Mouse (Mus musculus): ENCODE results near the gene Metap1d. TPM values are rescaled to one million over a fixed set of nuclear protein-coding genes. Genes with fewer than 3 reads are reported as not detected.

Gene Metap1d
- polyA plus RNA-seq, 1 experiment from 2014 or later = 43.1 TPM

DNA sequence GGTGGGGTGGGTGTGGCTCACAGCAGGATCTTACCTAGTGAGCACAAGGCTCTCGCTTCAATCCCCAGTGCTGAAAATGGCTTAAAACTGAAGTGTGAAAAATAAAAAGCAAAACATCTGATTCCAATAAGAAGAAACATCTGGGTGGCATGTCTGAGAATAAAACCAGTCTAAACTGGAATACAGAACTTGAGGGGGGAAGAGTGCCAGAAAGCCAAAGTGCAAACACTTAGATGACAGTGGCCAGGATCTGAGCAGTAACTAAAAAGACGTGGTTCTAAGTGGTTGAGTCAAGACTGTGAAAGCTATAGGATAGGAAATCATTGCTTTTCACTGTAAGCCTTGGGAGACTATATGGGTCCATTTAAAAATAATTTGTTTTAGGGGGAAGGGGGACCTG, 9.7 kb upstream of the Metap1d start:
- peaks cover 4% of the 10 kb centered on the region; the same call in 1 of the 2 replicates for H3K27me3 ChIP-seq (ENCODE audit: control insufficient read depth, insufficient read depth, low read length)
- H3K4me1 ChIP-seq (ENCODE audit: control insufficient read depth in 2 of 2, insufficient read depth in 2 of 2, low read length in 2 of 2) = no peaks in the 10 kb centered on the region
- H3K27ac ChIP-seq (replicated peaks in 1 of 2; ENCODE audit: control insufficient read depth in 1 of 2, insufficient read depth in 1 of 2, low read depth in 2 of 2, low read length in 2 of 2) = no peak overlapping the region
- no peak overlapping the region for H3K4me2 ChIP-seq (ENCODE audit: low read length)
- no peak overlapping the region for H3K9ac ChIP-seq (ENCODE audit: low read length)
- no peak for ATAC-seq (ENCODE audit: insufficient number of reproducible peaks, insufficient read depth, low FRiP score, low read depth)
- no peak overlapping the region for H3K4me3 ChIP-seq (ENCODE audit: control insufficient read depth in 1 of 2, insufficient read depth in 1 of 2, low read depth in 1 of 2, low read length in 2 of 2)
- 31% methylated on average over 2 of the region's 2 CpGs for WGBS
- H3K9me3 ChIP-seq (ENCODE audit: control insufficient read depth, low read length) = no peaks in the 10 kb centered on the region
- H3K36me3 ChIP-seq (ENCODE audit: control insufficient read depth, insufficient read depth, low read length) = peaks cover 37% of the 10 kb centered on the region

DNA sequence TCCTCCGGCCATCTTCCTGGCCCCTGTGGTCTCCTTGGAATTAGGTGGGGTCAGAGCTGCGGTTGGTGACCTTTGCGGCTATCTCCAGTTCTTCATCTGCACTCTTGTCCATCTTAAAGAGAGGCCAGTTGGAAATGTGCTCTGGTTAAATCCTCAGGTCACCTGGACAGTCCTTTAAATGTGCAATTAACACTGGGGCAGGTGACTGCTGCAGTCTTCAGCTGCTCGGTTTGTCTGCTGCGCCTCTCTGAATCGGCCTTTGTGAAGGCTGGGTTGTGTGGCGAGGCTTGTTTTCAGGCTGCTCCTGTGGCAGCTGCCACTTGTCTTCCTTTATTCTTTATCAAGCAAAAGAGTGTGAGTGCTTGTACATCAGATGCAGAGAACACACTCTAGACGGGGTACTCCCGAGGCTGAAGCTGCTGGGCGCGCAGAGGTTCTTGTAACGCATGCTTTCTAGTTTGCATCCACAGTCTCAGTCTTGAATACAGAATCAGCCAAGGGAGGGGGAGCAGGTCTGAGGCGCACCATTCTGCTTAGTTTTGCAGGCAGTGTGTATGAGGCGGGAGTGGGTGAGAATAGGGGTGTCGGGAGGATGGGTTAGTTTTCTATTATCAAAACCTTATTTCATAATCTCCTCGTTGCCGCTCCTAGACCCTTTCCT, 7.4 kb upstream of the Metap1d start:
- no peaks in the 10 kb centered on the region for H3K9me3 ChIP-seq (ENCODE audit: control insufficient read depth, low read length)
- peaks cover 4% of the 10 kb centered on the region; the same call in 1 of the 2 replicates for H3K27me3 ChIP-seq (ENCODE audit: control insufficient read depth, insufficient read depth, low read length)
- ATAC-seq (ENCODE audit: insufficient number of reproducible peaks, insufficient read depth, low FRiP score, low read depth) = no peak
- H3K4me2 ChIP-seq (ENCODE audit: low read length) = no peak overlapping the region
- no peaks in the 10 kb centered on the region for H3K4me1 ChIP-seq (ENCODE audit: control insufficient read depth in 2 of 2, insufficient read depth in 2 of 2, low read length in 2 of 2)
- no peak overlapping the region for H3K9ac ChIP-seq (ENCODE audit: low read length)
- WGBS = 48% methylated on average over 17 of the region's 17 CpGs
- H3K4me3 ChIP-seq (ENCODE audit: control insufficient read depth in 1 of 2, insufficient read depth in 1 of 2, low read depth in 1 of 2, low read length in 2 of 2) = no peak overlapping the region
- H3K27ac ChIP-seq (replicated peaks in 1 of 2; ENCODE audit: control insufficient read depth in 1 of 2, insufficient read depth in 1 of 2, low read depth in 2 of 2, low read length in 2 of 2) = no peak overlapping the region
- H3K36me3 ChIP-seq (ENCODE audit: control insufficient read depth, insufficient read depth, low read length) = peaks cover 18% of the 10 kb centered on the region

DNA sequence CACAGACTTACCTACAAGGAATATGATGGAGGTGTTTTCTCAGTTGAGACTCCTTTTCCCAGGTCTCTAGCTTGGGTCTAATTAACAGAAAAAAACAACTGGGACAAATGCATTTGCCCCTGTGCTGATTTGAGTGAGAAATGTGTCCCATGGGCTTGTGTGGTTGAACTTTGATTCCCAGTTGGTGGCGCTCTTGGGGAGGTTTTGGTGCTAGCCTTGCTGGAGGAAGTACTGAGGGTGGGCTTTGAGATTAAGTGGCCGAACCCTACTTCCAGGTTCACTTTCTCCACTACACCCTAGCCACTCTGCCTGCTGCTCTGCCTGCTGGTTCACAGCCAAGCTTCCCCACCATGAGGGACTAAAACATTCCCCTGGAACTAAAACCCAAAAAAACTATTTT, 3.5 kb upstream of the Metap1d start:
- Histone ChIP-seq H3K4me3 (ENCODE audit: control insufficient read depth in 1 of 2, insufficient read depth in 1 of 2, low read depth in 1 of 2, low read length in 2 of 2) (no peak overlapping the region), H3K4me2 (ENCODE audit: low read length) (no peak overlapping the region), H3K9ac (ENCODE audit: low read length) (no peak overlapping the region), H3K27me3 (ENCODE audit: control insufficient read depth, insufficient read depth, low read length) (peaks cover 4% of the 10 kb centered on the region; the same call in 1 of the 2 replicates), H3K27ac (replicated peaks in 1 of 2; ENCODE audit: control insufficient read depth in 1 of 2, insufficient read depth in 1 of 2, low read depth in 2 of 2, low read length in 2 of 2) (no peak overlapping the region), H3K4me1 (ENCODE audit: control insufficient read depth in 2 of 2, insufficient read depth in 2 of 2, low read length in 2 of 2) (peaks cover 0 to 10% of the 10 kb centered on the region in 2 experiments; a peak in 1 of 4 replicates), H3K9me3 (ENCODE audit: control insufficient read depth, low read length) (no peaks in the 10 kb centered on the region), H3K36me3 (ENCODE audit: control insufficient read depth, insufficient read depth, low read length) (no peaks in the 10 kb centered on the region)
- 3% methylated on average over 2 of the region's 2 CpGs for WGBS
- ATAC-seq (ENCODE audit: insufficient number of reproducible peaks, insufficient read depth, low FRiP score, low read depth) = no peak

DNA sequence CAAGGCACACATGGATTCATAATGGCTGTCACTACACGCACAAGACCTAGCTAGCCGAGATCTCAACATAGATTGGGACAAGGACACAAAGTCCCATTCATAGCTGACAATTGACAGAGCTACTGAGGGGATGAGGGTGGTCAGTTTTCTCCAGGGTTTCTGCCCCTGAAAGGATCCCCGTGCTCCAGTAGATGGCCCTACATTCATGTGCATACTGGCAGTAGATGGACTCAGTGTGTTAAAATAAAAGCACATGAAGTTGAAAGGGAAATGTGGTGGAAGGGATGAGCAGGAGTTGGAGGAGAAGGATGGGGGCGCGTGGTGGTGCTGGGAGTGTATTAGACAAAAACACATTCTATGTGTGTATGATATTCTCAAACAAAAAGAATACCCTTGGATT, 1.3 kb upstream of the Metap1d start:
- Histone ChIP-seq H3K27ac (replicated peaks in 1 of 2; ENCODE audit: control insufficient read depth in 1 of 2, insufficient read depth in 1 of 2, low read depth in 2 of 2, low read length in 2 of 2) (no peak overlapping the region), H3K4me1 (ENCODE audit: control insufficient read depth in 2 of 2, insufficient read depth in 2 of 2, low read length in 2 of 2) (peaks cover 0 to 10% of the 10 kb centered on the region in 2 experiments; a peak in 1 of 4 replicates), H3K9ac (ENCODE audit: low read length) (no peak overlapping the region), H3K4me2 (ENCODE audit: low read length) (no peak overlapping the region), H3K36me3 (ENCODE audit: control insufficient read depth, insufficient read depth, low read length) (no peaks in the 10 kb centered on the region), H3K9me3 (ENCODE audit: control insufficient read depth, low read length) (no peaks in the 10 kb centered on the region), H3K27me3 (ENCODE audit: control insufficient read depth, insufficient read depth, low read length) (no peaks in the 10 kb centered on the region), H3K4me3 (ENCODE audit: control insufficient read depth in 1 of 2, insufficient read depth in 1 of 2, low read depth in 1 of 2, low read length in 2 of 2) (no peak overlapping the region)
- ATAC-seq (ENCODE audit: insufficient number of reproducible peaks, insufficient read depth, low FRiP score, low read depth) = no peak
- WGBS = 48% methylated on average over 5 of the region's 5 CpGs

DNA sequence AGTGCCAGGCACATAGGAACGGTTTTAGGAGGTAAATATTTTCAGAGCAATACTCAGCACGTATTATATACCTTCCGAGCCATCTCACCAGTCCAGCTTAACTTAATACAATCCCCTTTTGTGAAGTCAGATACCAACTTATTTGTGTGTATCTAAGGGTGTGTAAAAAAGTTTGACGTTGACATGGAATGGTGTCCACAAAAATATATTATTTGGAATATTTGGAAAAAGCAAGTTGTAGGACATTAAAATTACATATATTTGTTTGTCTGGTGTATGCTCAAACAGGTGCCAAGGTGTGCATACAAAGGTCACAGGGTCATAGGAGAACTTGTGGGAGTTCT, 813 bp downstream of the Metap1d start:
- Histone ChIP-seq H3K4me1 (ENCODE audit: control insufficient read depth in 2 of 2, insufficient read depth in 2 of 2, low read length in 2 of 2) (peaks cover 0 to 10% of the 10 kb centered on the region in 2 experiments; a peak in 1 of 4 replicates), H3K9ac (ENCODE audit: low read length) (peak overlapping the region; percentile 67), H3K36me3 (ENCODE audit: control insufficient read depth, insufficient read depth, low read length) (no peaks in the 10 kb centered on the region), H3K27me3 (ENCODE audit: control insufficient read depth, insufficient read depth, low read length) (no peaks in the 10 kb centered on the region), H3K4me2 (ENCODE audit: low read length) (peak overlapping the region; percentile 89), H3K4me3 (ENCODE audit: control insufficient read depth in 1 of 2, insufficient read depth in 1 of 2, low read depth in 1 of 2, low read length in 2 of 2) (peak overlapping the region in 1 of 2 experiments; percentile 52; a peak in 2 of 4 replicates), H3K9me3 (ENCODE audit: control insufficient read depth, low read length) (no peaks in the 10 kb centered on the region), H3K27ac (replicated peaks in 1 of 2; ENCODE audit: control insufficient read depth in 1 of 2, insufficient read depth in 1 of 2, low read depth in 2 of 2, low read length in 2 of 2) (no peak overlapping the region)
- WGBS = 30% methylated on average over 4 of the region's 4 CpGs
- no peak for ATAC-seq (ENCODE audit: insufficient number of reproducible peaks, insufficient read depth, low FRiP score, low read depth)

DNA sequence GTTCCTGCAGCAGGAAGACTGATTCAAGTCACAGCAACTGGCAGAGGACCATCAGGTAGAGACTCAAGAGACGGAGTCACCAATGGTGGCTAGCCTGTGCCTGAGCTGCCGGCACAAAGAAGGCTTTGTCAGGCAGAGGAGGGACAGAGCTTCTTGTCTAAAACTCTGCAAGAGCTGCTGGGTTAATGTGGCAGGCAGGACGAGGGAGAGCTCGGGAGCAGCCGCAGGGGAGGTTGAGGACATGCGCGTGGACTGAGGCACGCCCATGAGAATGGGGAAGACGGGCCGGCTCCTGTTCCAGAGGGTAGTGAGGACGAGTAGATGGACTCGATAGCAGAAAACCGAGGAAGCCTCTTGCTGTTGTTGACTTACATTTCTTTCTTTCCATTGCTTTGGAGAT, 5.5 kb downstream of the Metap1d start:
- ATAC-seq (ENCODE audit: insufficient number of reproducible peaks, insufficient read depth, low FRiP score, low read depth) = no peak
- Histone ChIP-seq H3K27me3 (ENCODE audit: control insufficient read depth, insufficient read depth, low read length) (no peaks in the 10 kb centered on the region), H3K4me3 (ENCODE audit: control insufficient read depth in 1 of 2, insufficient read depth in 1 of 2, low read depth in 1 of 2, low read length in 2 of 2) (no peak overlapping the region), H3K9me3 (ENCODE audit: control insufficient read depth, low read length) (no peaks in the 10 kb centered on the region), H3K4me2 (ENCODE audit: low read length) (no peak overlapping the region), H3K9ac (ENCODE audit: low read length) (no peak overlapping the region), H3K27ac (replicated peaks in 1 of 2; ENCODE audit: control insufficient read depth in 1 of 2, insufficient read depth in 1 of 2, low read depth in 2 of 2, low read length in 2 of 2) (no peak overlapping the region), H3K4me1 (ENCODE audit: control insufficient read depth in 2 of 2, insufficient read depth in 2 of 2, low read length in 2 of 2) (peaks cover 0 to 4% of the 10 kb centered on the region in 2 experiments; a peak in 1 of 4 replicates), H3K36me3 (ENCODE audit: control insufficient read depth, insufficient read depth, low read length) (no peaks in the 10 kb centered on the region)
- 71% methylated on average over 13 of the region's 13 CpGs for WGBS

DNA sequence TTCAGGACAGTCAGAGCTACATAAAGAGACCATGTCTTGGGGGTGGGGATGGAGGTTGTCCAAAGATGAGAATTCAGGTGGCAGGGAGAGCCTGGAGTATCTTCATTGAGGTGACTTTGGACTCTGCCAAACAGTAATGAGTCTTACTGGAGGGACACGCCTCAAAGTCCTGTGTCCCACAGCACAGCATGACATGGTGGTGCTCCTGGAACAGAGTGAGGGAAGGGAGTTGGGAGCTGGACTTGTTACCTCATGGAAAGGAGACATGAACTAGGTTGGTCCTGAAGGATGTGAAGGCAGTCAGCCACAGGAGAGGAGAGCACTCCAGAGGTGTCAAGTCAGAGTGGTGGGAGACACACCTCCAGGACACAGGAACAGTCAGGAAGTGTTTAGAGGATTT, 6.6 kb downstream of the Metap1d start:
- ATAC-seq (ENCODE audit: insufficient number of reproducible peaks, insufficient read depth, low FRiP score, low read depth) = no peak
- no peak overlapping the region for H3K4me2 ChIP-seq (ENCODE audit: low read length)
- H3K27me3 ChIP-seq (ENCODE audit: control insufficient read depth, insufficient read depth, low read length) = no peaks in the 10 kb centered on the region
- H3K27ac ChIP-seq (replicated peaks in 1 of 2; ENCODE audit: control insufficient read depth in 1 of 2, insufficient read depth in 1 of 2, low read depth in 2 of 2, low read length in 2 of 2) = no peak overlapping the region
- 77% methylated on average over 1 of the region's 1 CpGs for WGBS
- H3K9me3 ChIP-seq (ENCODE audit: control insufficient read depth, low read length) = no peaks in the 10 kb centered on the region
- H3K4me1 ChIP-seq (ENCODE audit: control insufficient read depth in 2 of 2, insufficient read depth in 2 of 2, low read length in 2 of 2) = no peaks in the 10 kb centered on the region; a peak in 1 of 4 replicates
- H3K4me3 ChIP-seq (ENCODE audit: control insufficient read depth in 1 of 2, insufficient read depth in 1 of 2, low read depth in 1 of 2, low read length in 2 of 2) = no peak overlapping the region
- no peak overlapping the region for H3K9ac ChIP-seq (ENCODE audit: low read length)
- no peaks in the 10 kb centered on the region for H3K36me3 ChIP-seq (ENCODE audit: control insufficient read depth, insufficient read depth, low read length)

DNA sequence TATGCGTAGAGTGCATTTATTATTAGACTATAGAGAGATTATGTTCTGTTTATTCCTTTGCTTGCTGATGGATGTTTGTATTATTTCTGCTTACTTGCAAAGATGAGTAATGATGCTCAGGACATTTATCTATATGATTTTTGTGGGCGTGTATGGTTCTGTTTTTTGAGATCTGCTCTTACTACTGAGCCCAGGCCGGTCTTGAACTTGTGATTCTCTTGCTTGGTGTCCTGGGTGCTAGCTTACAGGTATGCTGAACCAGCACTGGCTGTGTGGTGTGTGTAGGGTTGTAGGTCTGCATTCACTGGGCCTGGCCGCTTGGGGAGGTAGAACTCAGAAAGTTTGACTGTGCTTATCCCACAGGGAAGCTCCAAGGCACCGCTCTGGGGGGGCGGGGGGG, 8.1 kb downstream of the Metap1d start:
- Histone ChIP-seq H3K27me3 (ENCODE audit: control insufficient read depth, insufficient read depth, low read length) (no peaks in the 10 kb centered on the region), H3K4me3 (ENCODE audit: control insufficient read depth in 1 of 2, insufficient read depth in 1 of 2, low read depth in 1 of 2, low read length in 2 of 2) (no peak overlapping the region), H3K9ac (ENCODE audit: low read length) (no peak overlapping the region), H3K9me3 (ENCODE audit: control insufficient read depth, low read length) (no peaks in the 10 kb centered on the region), H3K36me3 (ENCODE audit: control insufficient read depth, insufficient read depth, low read length) (no peaks in the 10 kb centered on the region), H3K27ac (replicated peaks in 1 of 2; ENCODE audit: control insufficient read depth in 1 of 2, insufficient read depth in 1 of 2, low read depth in 2 of 2, low read length in 2 of 2) (no peak overlapping the region), H3K4me1 (ENCODE audit: control insufficient read depth in 2 of 2, insufficient read depth in 2 of 2, low read length in 2 of 2) (no peaks in the 10 kb centered on the region; a peak in 1 of 4 replicates), H3K4me2 (ENCODE audit: low read length) (no peak overlapping the region)
- ATAC-seq (ENCODE audit: insufficient number of reproducible peaks, insufficient read depth, low FRiP score, low read depth) = no peak
- 61% methylated on average over 6 of the region's 6 CpGs for WGBS

Data from heart, embryonic 14.5 days (tissue).